Mouse (Mus musculus) embryonic facial prominence, embryonic 12.5 days (tissue): ENCODE results near the gene Gramd4. TPM values are rescaled to one million over a fixed set of nuclear protein-coding genes. Genes with fewer than 3 reads are reported as not detected.

Experiments used
- ATAC-seq: fragments of 200-750 bp; cut with Nextera tagmentation; 2 replicates; pipeline ENCODE4 v1.8.0; 2017; ENCODE audit not compliant: insufficient number of reproducible peaks, insufficient read depth, low FRiP score, low TSS enrichment
- H3K27ac ChIP-seq: fragments of 300-500 bp; sonication (generic); 2 replicates; pipeline ENCODE4 v1.5.1; 2016; ENCODE audit warnings: mild to moderate bottlenecking
- H3K27me3 ChIP-seq: fragments of 300-500 bp; sonication (generic); 2 replicates; pipeline ENCODE4 v1.6.1; 2016; ENCODE audit warnings: mild to moderate bottlenecking, moderate library complexity
- H3K36me3 ChIP-seq: fragments of 300-500 bp; sonication (generic); 2 replicates; pipeline ENCODE4 v1.6.1; 2016; ENCODE audit warnings: mild to moderate bottlenecking
- H3K4me1 ChIP-seq: fragments of 300-500 bp; sonication (generic); 2 replicates; pipeline ENCODE4 v1.6.1; 2016
- H3K4me2 ChIP-seq: fragments of 300-500 bp; sonication (generic); replicated peaks from 2 replicates; pipeline ENCODE4 v1.6.1; 2016; ENCODE audit warnings: mild to moderate bottlenecking, moderate library complexity
- H3K4me3 ChIP-seq: fragments of 300-500 bp; sonication (generic); 2 replicates; pipeline ENCODE4 v1.5.1; 2016; ENCODE audit warnings: mild to moderate bottlenecking
- H3K9ac ChIP-seq: fragments of 300-500 bp; sonication (generic); 2 replicates; pipeline ENCODE4 v1.6.1; 2016; ENCODE audit warnings: mild to moderate bottlenecking, moderate library complexity
- H3K9me3 ChIP-seq: fragments of 300-500 bp; sonication (generic); 2 replicates; pipeline ENCODE4 v1.6.1; 2016; ENCODE audit warnings: mild to moderate bottlenecking, moderate library complexity
- WGBS: fragments of 180-500 bp; shearing (Covaris S2); methylation state at CpG from one replicate; pipeline ENCODE4 v1.1.7; 2016; 5-methylcytosine and 5-hydroxymethylcytosine counted together
- polyA plus RNA-seq: library from polyadenylated mRNA; unstranded; fragments of >200 nt; fragmentation: Nextera tagmentation; extraction: Ambion mirVana; gene quantifications from 2 replicates; pipeline ENCODE4 v1.2.1, GENCODE M21; 2016

The Gramd4 gene
- polyA plus RNA-seq, 1 experiment from 2014 or later, result 19.4 TPM

- peaks cover 69% of the 10 kb centered on the region for H3K36me3 ChIP-seq
- no peaks in the 10 kb centered on the region for H3K27me3 ChIP-seq
- no peaks in the 10 kb centered on the region for H3K9me3 ChIP-seq
- H3K4me2 ChIP-seq, result no peak overlapping the region
- no peak overlapping the region for H3K27ac ChIP-seq
- 0 out of 2 replicates have a peak, but pooled peaks cover 2% of the 10 kb centered on the region for H3K4me1 ChIP-seq
- 96% methylated on average over 3 of the region's 3 CpGs for WGBS
- H3K9ac ChIP-seq, result no peak overlapping the region
- no peak overlapping the region for H3K4me3 ChIP-seq
- ATAC-seq, result no peak
Observed at GRCm38 (mm10) chr15:86129036-86129435, 71.5 kb downstream of the Gramd4 start.

- Histone ChIP-seq H3K9ac (no peak overlapping the region), H3K4me2 (no peak overlapping the region), H3K4me1 (no peaks in the 10 kb centered on the region), H3K9me3 (no peaks in the 10 kb centered on the region), H3K27me3 (no peaks in the 10 kb centered on the region), H3K27ac (no peak overlapping the region), H3K4me3 (no peak overlapping the region), H3K36me3 (peaks cover 77% of the 10 kb centered on the region)
- no peak for ATAC-seq
- 93% methylated on average over 10 of the region's 10 CpGs for WGBS
Observed at GRCm38 (mm10) chr15:86130657-86131056, 73.2 kb downstream of the Gramd4 start.

- Histone ChIP-seq H3K36me3 (peaks cover 51% of the 10 kb centered on the region), H3K27me3 (no peaks in the 10 kb centered on the region), H3K4me2 (no peak overlapping the region), H3K27ac (no peak overlapping the region), H3K4me1 (no peaks in the 10 kb centered on the region), H3K9me3 (no peaks in the 10 kb centered on the region), H3K9ac (no peak overlapping the region), H3K4me3 (no peak overlapping the region)
- 49% methylated on average over 18 of the region's 18 CpGs for WGBS
- ATAC-seq, result 0 out of 2 replicates have a peak, but pooled peaks have one; percentile 6
Observed at GRCm38 (mm10) chr15:86134941-86135783, 77.7 kb downstream of the Gramd4 start.

GRCm38 (mm10) chr15:86137638-86138037 is 80.1 kb downstream of the Gramd4 start:
- ATAC-seq, result no peak
- Histone ChIP-seq H3K9me3 (no peaks in the 10 kb centered on the region), H3K9ac (no peak overlapping the region), H3K27ac (no peak overlapping the region), H3K4me3 (no peak overlapping the region), H3K4me2 (no peak overlapping the region), H3K4me1 (no peaks in the 10 kb centered on the region), H3K27me3 (no peaks in the 10 kb centered on the region), H3K36me3 (peaks cover 42% of the 10 kb centered on the region)
- WGBS, result 62% methylated on average over 4 of the region's 4 CpGs

GRCm38 (mm10) chr15:86140323-86140722 is 82.8 kb downstream of the Gramd4 start:
- Histone ChIP-seq H3K9me3 (no peaks in the 10 kb centered on the region), H3K27ac (no peak overlapping the region), H3K9ac (no peak overlapping the region), H3K27me3 (no peaks in the 10 kb centered on the region), H3K4me3 (no peak overlapping the region), H3K4me1 (no peaks in the 10 kb centered on the region), H3K36me3 (peaks cover 35% of the 10 kb centered on the region), H3K4me2 (no peak overlapping the region)
- ATAC-seq, result no peak
- WGBS, result 35% methylated on average over 10 of the region's 10 CpGs

- H3K27ac ChIP-seq, result no peak overlapping the region
- WGBS, result 81% methylated on average over 7 of the region's 7 CpGs
- H3K4me2 ChIP-seq, result no peak overlapping the region
- no peaks in the 10 kb centered on the region for H3K9me3 ChIP-seq
- H3K4me1 ChIP-seq, result no peaks in the 10 kb centered on the region
- H3K27me3 ChIP-seq, result no peaks in the 10 kb centered on the region
- no peak overlapping the region for H3K9ac ChIP-seq
- ATAC-seq, result no peak
- H3K4me3 ChIP-seq, result no peak overlapping the region
- peaks cover 58% of the 10 kb centered on the region for H3K36me3 ChIP-seq
Observed at GRCm38 (mm10) chr15:86144577-86144976, 87.1 kb downstream of the Gramd4 start.

- WGBS, result 85% methylated on average over 7 of the region's 7 CpGs
- peaks cover 58% of the 10 kb centered on the region for H3K36me3 ChIP-seq
- H3K27ac ChIP-seq, result no peak overlapping the region
- ATAC-seq, result no peak
- no peaks in the 10 kb centered on the region for H3K27me3 ChIP-seq
- no peaks in the 10 kb centered on the region for H3K9me3 ChIP-seq
- no peaks in the 10 kb centered on the region for H3K4me1 ChIP-seq
- H3K4me3 ChIP-seq, result no peak overlapping the region
- no peak overlapping the region for H3K9ac ChIP-seq
- no peak overlapping the region for H3K4me2 ChIP-seq
Observed at GRCm38 (mm10) chr15:86145046-86145445, 87.6 kb downstream of the Gramd4 start.

- Histone ChIP-seq H3K4me3 (no peak overlapping the region), H3K27me3 (no peaks in the 10 kb centered on the region), H3K27ac (no peak overlapping the region), H3K9ac (no peak overlapping the region), H3K9me3 (no peaks in the 10 kb centered on the region), H3K4me1 (no peaks in the 10 kb centered on the region), H3K36me3 (peaks cover 62% of the 10 kb centered on the region), H3K4me2 (no peak overlapping the region)
- 91% methylated on average over 8 of the region's 8 CpGs for WGBS
- no peak for ATAC-seq
Observed at GRCm38 (mm10) chr15:86146922-86147321, 89.4 kb downstream of the Gramd4 start.

- H3K27me3 ChIP-seq, result no peaks in the 10 kb centered on the region
- H3K9me3 ChIP-seq, result no peaks in the 10 kb centered on the region
- no peaks in the 10 kb centered on the region for H3K4me1 ChIP-seq
- H3K36me3 ChIP-seq, result peaks cover 64% of the 10 kb centered on the region
- H3K4me2 ChIP-seq, result no peak overlapping the region
- WGBS, result 63% methylated on average over 4 of the region's 4 CpGs
- ATAC-seq, result no peak
- H3K27ac ChIP-seq, result no peak overlapping the region
- H3K4me3 ChIP-seq, result no peak overlapping the region
- H3K9ac ChIP-seq, result no peak overlapping the region
Observed at GRCm38 (mm10) chr15:86150593-86150992, 93.1 kb downstream of the Gramd4 start.

- Histone ChIP-seq H3K4me2 (no peak overlapping the region), H3K4me1 (no peaks in the 10 kb centered on the region), H3K27me3 (no peaks in the 10 kb centered on the region), H3K4me3 (no peak overlapping the region), H3K36me3 (peaks cover 53% of the 10 kb centered on the region), H3K9me3 (no peaks in the 10 kb centered on the region), H3K27ac (no peak overlapping the region), H3K9ac (no peak overlapping the region)
- ATAC-seq, result no peak
- 86% methylated on average over 12 of the region's 12 CpGs for WGBS
Observed at GRCm38 (mm10) chr15:86153481-86153960, 96.0 kb downstream of the Gramd4 start.

GRCm38 (mm10) chr15:86156492-86156891 is 99.0 kb downstream of the Gramd4 start:
- H3K36me3 ChIP-seq, result peaks cover 36% of the 10 kb centered on the region

GRCm38 (mm10) chr15:86159093-86159492 is 101.6 kb downstream of the Gramd4 start:
- WGBS, result 83% methylated on average over 16 of the region's 16 CpGs
- no peak for ATAC-seq
- H3K27me3 ChIP-seq, result no peaks in the 10 kb centered on the region
- H3K4me1 ChIP-seq, result no peaks in the 10 kb centered on the region
- peaks cover 33% of the 10 kb centered on the region for H3K36me3 ChIP-seq
- no peak overlapping the region for H3K4me3 ChIP-seq
- H3K9ac ChIP-seq, result no peak overlapping the region
- no peak overlapping the region for H3K4me2 ChIP-seq
- H3K9me3 ChIP-seq, result no peaks in the 10 kb centered on the region
- H3K27ac ChIP-seq, result no peak overlapping the region

More at GRCm38 (mm10) chr15:86156492-86156891, 99.0 kb downstream of the Gramd4 start:
- Histone ChIP-seq H3K9ac (no peak overlapping the region), H3K4me1 (no peaks in the 10 kb centered on the region), H3K4me3 (no peak overlapping the region), H3K9me3 (no peaks in the 10 kb centered on the region), H3K4me2 (no peak overlapping the region), H3K27me3 (no peaks in the 10 kb centered on the region), H3K27ac (no peak overlapping the region)
- ATAC-seq, result no peak
- 77% methylated on average over 5 of the region's 5 CpGs for WGBS
